Mouse (Mus musculus): Measurements from ENCODE around the gene Osbpl3.

Gene Osbpl3

GRCm38 (mm10) chr6:50295136-50295535 lies 160.9 kb downstream of the Osbpl3 start:
- no peak for DNase-seq (ENCODE audit: low spot score in 2 of 2)

GRCm38 (mm10) chr6:50294128-50294527 lies 161.9 kb downstream of the Osbpl3 start:
- DNase-seq (ENCODE audit: low spot score in 2 of 2): peak; percentile 76 to 81

GRCm38 (mm10) chr6:50291650-50292049 lies 164.4 kb downstream of the Osbpl3 start:
- no peak for DNase-seq (ENCODE audit: low spot score in 2 of 2)

- DNase-seq (ENCODE audit: low spot score in 2 of 2): no peak
Observed at GRCm38 (mm10) chr6:50286881-50287280, 169.1 kb downstream of the Osbpl3 start.

- DNase-seq (ENCODE audit: low spot score in 2 of 2): no peak
Observed at GRCm38 (mm10) chr6:50279642-50280041, 176.4 kb downstream of the Osbpl3 start.

- no peak for DNase-seq (ENCODE audit: low spot score in 2 of 2)
Observed at GRCm38 (mm10) chr6:50273947-50274346, 182.1 kb downstream of the Osbpl3 start.

GRCm38 (mm10) chr6:50273416-50273815 lies 182.6 kb downstream of the Osbpl3 start:
- no peak for DNase-seq (ENCODE audit: low spot score in 2 of 2)

GRCm38 (mm10) chr6:50263670-50264069 lies 192.3 kb downstream of the Osbpl3 start, which contains the start of gene Gsdme:
Gene Gsdme (minus strand): TSS chr6:50263862.
- no peak for DNase-seq (ENCODE audit: low spot score in 2 of 2)

- no peak for DNase-seq (ENCODE audit: low spot score in 2 of 2)
Observed at GRCm38 (mm10) chr6:50262310-50262709, 193.7 kb downstream of the Osbpl3 start.

- no peak for DNase-seq (ENCODE audit: low spot score in 2 of 2)
Observed at GRCm38 (mm10) chr6:50261922-50262261, 194.1 kb downstream of the Osbpl3 start.

- peak; percentile 88 to 89 for DNase-seq (ENCODE audit: low spot score in 2 of 2)
Observed at GRCm38 (mm10) chr6:50261201-50261921, 194.6 kb downstream of the Osbpl3 start.

- no peak for DNase-seq (ENCODE audit: low spot score in 2 of 2)
Observed at GRCm38 (mm10) chr6:50255356-50255755, 200.6 kb downstream of the Osbpl3 start.

GRCm38 (mm10) chr6:50254723-50255184 lies 201.2 kb downstream of the Osbpl3 start:
- DNase-seq (ENCODE audit: low spot score in 2 of 2): peak; percentile 47 to 48

- DNase-seq (ENCODE audit: low spot score in 2 of 2): no peak
Observed at GRCm38 (mm10) chr6:50252690-50253089, 203.3 kb downstream of the Osbpl3 start.

GRCm38 (mm10) chr6:50247791-50248190 lies 208.2 kb downstream of the Osbpl3 start:
- DNase-seq (ENCODE audit: low spot score in 2 of 2): no peak

GRCm38 (mm10) chr6:50247356-50247755 lies 208.6 kb downstream of the Osbpl3 start:
- peak in 1 of 2 experiments; percentile 6 for DNase-seq (ENCODE audit: low spot score in 2 of 2)

GRCm38 (mm10) chr6:50244967-50245366 lies 211.0 kb downstream of the Osbpl3 start:
- DNase-seq (ENCODE audit: low spot score in 2 of 2): peak in 1 of 2 experiments; percentile 14

GRCm38 (mm10) chr6:50244126-50244525 lies 211.9 kb downstream of the Osbpl3 start:
- DNase-seq (ENCODE audit: low spot score in 2 of 2): no peak
